Mouse (Mus musculus) kidney, postnatal 0 days (tissue): ENCODE results near the gene Pcsk5. TPM values are rescaled to one million over a fixed set of nuclear protein-coding genes. Genes with fewer than 3 reads are reported as not detected.

Source experiments
- ATAC-seq: fragments of 200-750 bp; cut with Nextera tagmentation; replicated peaks from 2 replicates; pipeline ENCODE4 v1.8.0; 2017; ENCODE audit warnings: low read depth, moderate number of reproducible peaks, moderate TSS enrichment, moderate library complexity; ENCODE audit not compliant: low FRiP score
- DNase-seq: peaks from one replicate; pipeline ENCODE4 v3.0.0-alpha.2; 2016; ENCODE audit warnings: low spot score
- H3K27ac ChIP-seq: fragments of 300-500 bp; sonication (generic); 2 replicates; pipeline ENCODE4 v1.5.1; 2014; ENCODE audit warnings: mild to moderate bottlenecking
- H3K27me3 ChIP-seq: fragments of 300-500 bp; sonication (generic); 2 replicates; pipeline ENCODE4 v1.6.1; 2014; ENCODE audit warnings: low read length, mixed read lengths; ENCODE audit not compliant: insufficient read depth
- H3K36me3 ChIP-seq: fragments of 300-500 bp; sonication (generic); 2 replicates; pipeline ENCODE4 v1.6.1; 2014; ENCODE audit warnings: low read length, mixed read lengths; ENCODE audit not compliant: insufficient read depth
- H3K4me1 ChIP-seq: fragments of 300-500 bp; sonication (generic); replicated peaks from 2 replicates; pipeline ENCODE4 v1.6.1; 2014; ENCODE audit warnings: antibody characterized with exemption, low read length, mixed read lengths; ENCODE audit not compliant: insufficient read depth
- H3K4me2 ChIP-seq: fragments of 300-500 bp; sonication (generic); 2 replicates; pipeline ENCODE4 v1.6.1; 2014; ENCODE audit warnings: mild to moderate bottlenecking, low read length, moderate library complexity, mixed read lengths
- H3K4me3 ChIP-seq: fragments of 300-500 bp; sonication (generic); replicated peaks from 2 replicates; pipeline ENCODE4 v1.5.1; 2014; ENCODE audit warnings: low read depth, low read length
- H3K9ac ChIP-seq: fragments of 300-500 bp; sonication (generic); 2 replicates; pipeline ENCODE4 v1.6.1; 2014; ENCODE audit warnings: low read depth, low read length
- H3K9me3 ChIP-seq: fragments of 300-500 bp; sonication (generic); replicated peaks from 2 replicates; pipeline ENCODE4 v1.6.1; 2016; ENCODE audit warnings: low read length, inconsistent platforms, mixed read lengths
- CTCF ChIP-seq: IDR thresholded peaks from 2 replicates; pipeline ENCODE4 v1.5.1; 2016; ENCODE audit warnings: antibody characterized with exemption, low read depth, mild to moderate bottlenecking, moderate library complexity
- WGBS: fragments of 180-500 bp; shearing (Covaris S2); extraction: QIAGEN DNeasy Blood & Tissue Kit; methylation state at CpG from one replicate; pipeline ENCODE4 v1.1.7; 2014; 5-methylcytosine and 5-hydroxymethylcytosine counted together
- polyA plus RNA-seq: library from polyadenylated mRNA; unstranded; fragments of >200 nt; fragmentation: Nextera tagmentation; extraction: Ambion mirVana; gene quantifications from 2 replicates; pipeline ENCODE4 v1.2.1, GENCODE M21; 2015

Pcsk5 gene
- polyA plus RNA-seq, 1 experiment from 2014 or later: 17.4 TPM

GRCm38 (mm10) chr19:17732676-17733277 lies 104.7 kb downstream of the Pcsk5 start:
- H3K4me2 ChIP-seq: no peak overlapping the region
- no peak for DNase-seq
- no peaks in the 10 kb centered on the region for H3K9me3 ChIP-seq
- no peak for ATAC-seq
- H3K4me3 ChIP-seq: no peak overlapping the region
- no peaks in the 10 kb centered on the region for H3K4me1 ChIP-seq
- H3K36me3 ChIP-seq: 0 out of 2 replicates have a peak, but pooled peaks cover 3% of the 10 kb centered on the region
- TF ChIP-seq CTCF: no peak
- H3K27me3 ChIP-seq: no peaks in the 10 kb centered on the region
- no peak overlapping the region for H3K9ac ChIP-seq
- no peak overlapping the region for H3K27ac ChIP-seq

- Histone ChIP-seq H3K36me3 (0 out of 2 replicates have a peak, but pooled peaks cover 8% of the 10 kb centered on the region), H3K9ac (no peak overlapping the region), H3K4me2 (no peak overlapping the region), H3K27me3 (no peaks in the 10 kb centered on the region), H3K4me1 (no peaks in the 10 kb centered on the region), H3K27ac (no peak overlapping the region), H3K9me3 (no peaks in the 10 kb centered on the region), H3K4me3 (no peak overlapping the region)
- TF ChIP-seq CTCF: no peak
- ATAC-seq (no peak), DNase-seq (no peak)
- WGBS: 89% methylated on average over 10 of the region's 10 CpGs
Observed at GRCm38 (mm10) chr19:17717066-17717465, 120.4 kb downstream of the Pcsk5 start.

GRCm38 (mm10) chr19:17715281-17715955 lies 122.0 kb downstream of the Pcsk5 start:
- H3K27me3 ChIP-seq: no peaks in the 10 kb centered on the region
- no peak overlapping the region for H3K4me2 ChIP-seq
- no peak for TF ChIP-seq CTCF
- no peak overlapping the region for H3K9ac ChIP-seq
- no peaks in the 10 kb centered on the region for H3K4me1 ChIP-seq
- no peaks in the 10 kb centered on the region for H3K9me3 ChIP-seq
- H3K4me3 ChIP-seq: no peak overlapping the region
- 0 out of 2 replicates have a peak, but pooled peaks cover 15% of the 10 kb centered on the region for H3K36me3 ChIP-seq
- DNase-seq (peak; percentile 28), ATAC-seq (no peak)
- WGBS: 70% methylated on average over 9 of the region's 9 CpGs
- H3K27ac ChIP-seq: no peak overlapping the region

- no peak overlapping the region for H3K4me3 ChIP-seq
- 92% methylated on average over 6 of the region's 6 CpGs for WGBS
- no peak overlapping the region for H3K9ac ChIP-seq
- TF ChIP-seq CTCF: no peak
- no peak overlapping the region for H3K4me2 ChIP-seq
- H3K36me3 ChIP-seq: no peaks in the 10 kb centered on the region
- no peak overlapping the region for H3K27ac ChIP-seq
- H3K27me3 ChIP-seq: no peaks in the 10 kb centered on the region
- no peak for DNase-seq
- no peaks in the 10 kb centered on the region for H3K9me3 ChIP-seq
- ATAC-seq: no peak
- no peaks in the 10 kb centered on the region for H3K4me1 ChIP-seq
Observed at GRCm38 (mm10) chr19:17691626-17692025, 145.8 kb downstream of the Pcsk5 start.

- Histone ChIP-seq H3K27me3 (no peaks in the 10 kb centered on the region), H3K9ac (no peak overlapping the region), H3K27ac (no peak overlapping the region), H3K4me3 (no peak overlapping the region), H3K9me3 (no peaks in the 10 kb centered on the region), H3K4me1 (no peaks in the 10 kb centered on the region), H3K4me2 (no peak overlapping the region), H3K36me3 (no peaks in the 10 kb centered on the region)
- ATAC-seq (no peak), DNase-seq (no peak)
- TF ChIP-seq CTCF: no peak
- 82% methylated on average over 7 of the region's 7 CpGs for WGBS
Observed at GRCm38 (mm10) chr19:17678371-17678770, 159.1 kb downstream of the Pcsk5 start.

- no peak for DNase-seq
- Histone ChIP-seq H3K4me2 (no peak overlapping the region), H3K4me1 (no peaks in the 10 kb centered on the region), H3K27me3 (no peaks in the 10 kb centered on the region), H3K27ac (no peak overlapping the region), H3K9me3 (no peaks in the 10 kb centered on the region), H3K4me3 (no peak overlapping the region), H3K9ac (no peak overlapping the region), H3K36me3 (0 out of 2 replicates have a peak, but pooled peaks cover 4% of the 10 kb centered on the region)
- no peak for ATAC-seq
- TF ChIP-seq CTCF: no peak
- WGBS: 83% methylated on average over 3 of the region's 3 CpGs
Observed at GRCm38 (mm10) chr19:17662676-17663075, 174.8 kb downstream of the Pcsk5 start.
